Mouse (Mus musculus) frontal cortex, postnatal 14 days (tissue): Measurements from ENCODE around the gene Foxs1.

Experiments used
- DNase-seq, 2 experiments: peaks; one replicate each; pipeline ENCODE4 v3.0.0; 2022; ENCODE audit warnings: low spot score in 2 of 2

Gene Foxs1

DNA sequence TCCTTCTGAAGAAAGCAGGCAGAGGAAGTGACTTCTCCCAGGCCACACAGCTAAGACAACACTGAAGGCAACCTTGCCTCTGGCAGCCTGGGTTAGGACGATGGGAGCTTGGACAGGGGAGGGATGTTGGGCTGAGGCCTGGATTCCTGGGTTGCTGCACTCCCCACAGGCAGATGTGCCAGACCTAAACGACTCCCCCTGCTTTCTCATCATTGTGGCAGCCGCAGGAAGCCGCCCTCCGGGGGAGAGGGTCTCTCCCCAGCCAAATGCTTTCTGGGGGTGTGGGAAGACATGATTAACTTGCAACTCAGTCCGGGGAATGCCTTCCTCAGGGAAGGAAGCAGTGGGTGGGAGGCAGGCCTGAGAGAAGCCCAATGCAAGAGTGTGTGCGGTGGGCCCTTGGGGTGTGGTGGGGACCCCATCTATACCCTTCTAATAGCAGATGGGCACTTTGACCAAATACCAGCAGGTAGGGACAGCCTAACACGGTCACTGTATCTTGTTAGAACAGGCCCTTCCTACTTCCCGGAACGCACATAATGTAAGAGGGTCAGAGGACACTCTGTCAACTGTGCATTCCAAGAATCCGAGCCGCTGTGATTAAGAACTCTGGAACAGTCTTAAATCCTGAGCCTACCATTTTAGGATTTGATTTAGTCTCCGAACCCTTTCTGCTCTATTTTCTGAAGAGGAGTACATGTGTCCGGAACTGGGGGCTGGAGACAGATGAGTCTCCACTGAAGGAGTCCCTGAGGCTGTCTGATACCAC is 4.6 kb downstream of the Foxs1 start:
- DNase-seq = no peak

DNA sequence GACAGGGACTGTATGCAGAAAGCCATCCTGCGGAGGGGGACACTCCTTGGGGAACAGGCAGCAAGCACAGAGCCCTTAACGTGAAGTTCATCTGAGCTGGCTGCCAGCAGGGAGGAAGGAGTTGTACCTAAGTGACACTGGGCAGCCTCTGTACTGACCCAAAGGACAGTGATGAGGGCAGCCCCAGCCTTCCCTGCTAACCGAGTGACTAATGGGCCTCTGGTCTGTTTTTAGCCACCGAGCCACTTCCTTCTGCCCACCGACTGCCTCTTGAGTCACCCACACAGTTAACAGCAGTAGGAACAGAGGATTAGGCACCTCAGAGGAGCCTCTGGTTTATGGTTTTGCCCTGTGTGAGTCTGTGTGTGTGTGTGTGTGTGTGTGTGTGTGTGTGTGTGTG is 5.6 kb downstream of the Foxs1 start:
- no peak for DNase-seq

DNA sequence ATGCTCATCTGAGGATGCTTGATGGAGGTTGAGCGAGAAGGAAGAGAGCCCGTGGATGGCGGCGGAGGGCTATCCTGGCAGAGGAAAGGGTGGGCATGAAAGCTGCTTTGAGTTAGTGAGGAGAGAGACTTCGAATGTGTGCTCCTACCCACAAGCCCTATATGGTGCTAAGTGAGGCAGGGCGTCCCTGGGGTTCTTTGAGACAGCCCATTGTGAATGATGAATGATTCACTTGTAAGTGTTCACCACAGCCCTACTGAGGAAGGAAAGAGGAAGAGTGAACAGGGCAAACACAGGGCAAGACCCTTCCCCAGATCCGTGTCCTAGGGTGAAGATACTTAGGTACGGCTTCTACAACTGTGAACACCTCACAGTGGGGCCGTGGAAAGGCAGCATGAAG is 6.1 kb downstream of the Foxs1 start:
- DNase-seq = no peak

DNA sequence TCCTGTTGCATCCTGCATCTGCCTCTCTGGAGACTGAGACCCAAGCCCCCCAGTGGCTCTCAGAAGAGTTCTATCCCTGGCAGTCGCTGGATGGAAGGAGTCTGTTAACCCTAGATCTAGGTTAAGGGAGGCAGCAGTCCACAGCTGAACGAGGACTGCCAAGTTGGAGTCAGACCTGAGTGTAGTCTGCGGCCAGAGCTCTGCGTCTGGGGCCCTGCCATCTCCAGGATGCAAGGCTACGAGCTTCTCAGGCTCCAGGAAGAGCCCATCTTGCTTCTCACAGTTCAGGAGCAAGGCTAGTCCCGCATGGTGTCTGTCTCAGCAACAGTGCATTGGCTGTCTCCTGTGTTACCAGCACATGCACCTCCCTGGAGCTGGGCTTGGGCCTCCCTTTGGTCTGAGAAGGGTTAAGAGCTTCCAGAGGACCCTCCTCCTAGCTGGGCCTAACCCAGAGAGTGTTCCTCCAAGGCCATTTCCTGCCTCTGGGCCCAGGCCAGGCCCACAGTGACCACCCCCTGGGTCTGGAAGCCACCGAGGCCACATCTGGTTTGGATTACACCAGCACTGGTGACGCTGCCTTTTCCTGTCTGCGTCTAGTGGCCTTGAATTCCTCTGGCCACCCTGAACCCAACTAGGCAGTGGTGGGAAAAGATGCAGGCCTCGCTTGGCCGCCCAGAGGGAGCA is 7.7 kb downstream of the Foxs1 start:
- DNase-seq = no peak

DNA sequence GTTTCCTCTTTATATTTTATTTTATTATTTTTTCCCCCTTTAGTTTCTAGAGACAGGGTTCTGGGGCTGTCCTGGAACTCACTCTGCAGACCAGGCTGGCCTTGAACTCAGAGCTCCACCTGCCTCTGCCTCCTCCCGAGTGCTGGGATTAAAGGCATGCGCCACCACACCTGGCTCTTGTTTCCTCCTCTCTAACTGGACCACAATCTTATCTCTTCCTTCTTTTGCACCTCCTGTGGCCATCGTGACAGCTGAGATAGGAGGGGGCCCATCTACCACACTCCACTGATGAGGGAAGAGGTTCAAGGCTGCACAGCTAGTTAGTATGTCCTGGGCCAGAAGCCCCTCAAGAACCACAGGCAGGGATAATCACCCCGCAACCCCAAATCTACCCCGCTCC is 8.5 kb downstream of the Foxs1 start:
- no peak for DNase-seq

DNA sequence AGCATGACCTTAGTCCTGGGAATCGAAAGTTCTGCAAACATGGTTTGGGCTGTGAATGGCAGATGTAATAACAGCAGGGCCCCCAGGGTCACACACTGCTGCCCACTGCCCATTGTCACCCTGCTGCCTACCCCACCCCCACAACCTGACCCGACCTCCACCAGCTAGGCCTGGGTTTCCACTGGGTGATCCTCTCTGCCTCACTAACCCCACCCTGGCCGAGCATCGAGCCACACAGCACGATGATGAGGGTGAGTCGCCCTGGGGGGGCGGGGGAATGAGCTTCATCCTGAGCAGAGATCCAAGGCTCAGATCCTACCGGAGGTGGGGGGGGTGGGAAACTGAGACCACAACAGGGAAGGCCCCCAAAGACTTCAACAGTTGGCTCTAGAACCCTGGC is 8.9 kb downstream of the Foxs1 start:
- DNase-seq = no peak

DNA sequence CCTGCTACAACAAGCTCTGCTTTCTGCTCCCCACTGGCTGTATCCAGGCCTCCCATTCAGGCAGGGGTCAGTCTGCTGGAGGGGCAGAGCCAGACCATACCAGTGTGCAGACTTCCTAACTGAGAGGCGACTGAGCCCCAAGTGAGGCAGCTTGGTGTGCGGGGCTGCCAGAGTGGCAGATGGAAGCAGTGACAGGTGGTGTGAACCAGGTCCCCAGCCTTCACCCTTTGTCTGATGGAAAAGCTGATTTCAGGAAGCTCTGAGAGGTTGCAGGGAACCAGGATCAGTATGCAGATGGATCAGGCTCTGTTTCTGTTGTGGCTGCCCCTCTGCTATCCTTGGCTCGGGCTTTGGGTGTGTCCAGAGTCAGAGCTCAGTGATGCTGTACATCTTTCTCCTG is 9.4 kb downstream of the Foxs1 start:
- DNase-seq = no peak

DNA sequence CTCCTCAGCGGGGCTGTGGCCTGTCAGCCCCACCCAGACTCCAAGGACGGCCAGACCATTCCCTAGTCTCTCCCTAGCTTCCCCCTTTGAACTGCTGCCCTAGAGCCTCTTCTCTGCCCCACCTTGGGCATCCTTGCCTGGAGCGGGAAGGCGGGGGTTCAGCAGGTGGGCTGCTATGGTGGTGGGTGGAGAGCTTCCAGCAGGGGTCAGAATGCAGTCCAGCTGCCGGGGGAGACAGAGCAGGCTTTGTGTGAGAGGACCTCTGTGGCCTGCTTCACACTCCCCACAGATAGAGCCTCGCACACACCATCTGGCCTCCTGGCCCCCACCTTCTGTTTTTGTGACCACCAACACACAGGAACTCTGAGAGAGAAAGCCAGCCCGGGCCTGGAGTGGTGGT is 10.6 kb downstream of the Foxs1 start:
- no peak for DNase-seq

DNA sequence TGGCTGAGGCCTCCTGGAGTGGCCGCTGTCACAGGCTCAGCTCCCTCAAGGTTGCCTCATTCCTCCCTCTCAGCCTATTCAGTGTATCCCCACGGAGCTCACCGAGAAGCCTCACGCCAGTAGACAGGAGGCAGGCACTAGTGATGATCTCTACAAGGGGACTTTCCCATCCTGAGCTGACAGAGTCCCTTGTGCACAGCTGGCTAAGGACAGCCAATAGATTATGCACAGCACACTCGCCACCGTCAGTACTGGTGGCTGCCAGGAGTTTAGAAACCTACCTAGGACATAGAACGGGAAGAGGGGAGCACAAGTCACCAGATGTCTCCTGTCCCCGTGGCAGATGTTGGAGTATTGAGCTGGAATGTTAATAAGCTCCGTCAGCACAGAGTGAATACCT is 15.3 kb downstream of the Foxs1 start:
- DNase-seq = no peak

DNA sequence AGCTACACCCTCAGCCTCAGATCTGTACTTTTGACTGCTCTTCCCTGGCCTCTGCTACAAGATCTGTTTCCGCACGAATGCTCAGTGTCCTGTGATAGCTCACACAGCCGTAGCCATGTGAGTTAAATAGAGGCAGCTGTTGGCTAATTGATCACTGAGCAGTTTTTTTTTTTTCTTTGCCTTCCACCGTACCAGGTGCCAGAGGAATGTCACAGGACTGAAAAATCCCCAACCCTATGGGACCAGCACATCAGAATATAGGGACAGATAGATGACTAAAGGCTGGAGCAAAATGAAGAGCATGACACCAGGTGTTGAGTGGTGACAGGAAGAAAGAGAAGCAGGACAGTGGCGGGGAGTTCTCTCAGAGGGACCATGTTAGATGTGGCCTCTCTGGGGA is 16.9 kb downstream of the Foxs1 start:
- DNase-seq = no peak

DNA sequence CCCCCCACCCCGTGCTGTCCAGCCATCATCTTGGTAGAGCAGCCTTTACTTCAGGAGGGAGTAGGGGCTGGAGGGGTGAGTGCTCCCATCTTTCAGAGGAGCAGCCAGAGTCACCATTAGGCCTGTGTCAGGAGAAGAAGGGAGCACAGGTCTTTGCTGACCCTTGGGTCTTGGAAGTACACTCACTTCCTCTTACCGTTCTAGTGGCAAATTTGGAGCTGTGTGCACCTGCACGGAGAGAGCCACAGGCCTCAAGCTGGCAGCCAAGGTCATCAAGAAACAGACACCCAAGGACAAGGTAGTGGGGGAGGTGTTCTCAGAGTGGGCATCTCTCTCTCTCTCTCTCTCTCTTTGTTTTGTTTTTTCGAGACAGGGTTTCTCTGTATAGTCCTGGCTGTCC is 17.6 kb downstream of the Foxs1 start:
- no peak for DNase-seq

DNA sequence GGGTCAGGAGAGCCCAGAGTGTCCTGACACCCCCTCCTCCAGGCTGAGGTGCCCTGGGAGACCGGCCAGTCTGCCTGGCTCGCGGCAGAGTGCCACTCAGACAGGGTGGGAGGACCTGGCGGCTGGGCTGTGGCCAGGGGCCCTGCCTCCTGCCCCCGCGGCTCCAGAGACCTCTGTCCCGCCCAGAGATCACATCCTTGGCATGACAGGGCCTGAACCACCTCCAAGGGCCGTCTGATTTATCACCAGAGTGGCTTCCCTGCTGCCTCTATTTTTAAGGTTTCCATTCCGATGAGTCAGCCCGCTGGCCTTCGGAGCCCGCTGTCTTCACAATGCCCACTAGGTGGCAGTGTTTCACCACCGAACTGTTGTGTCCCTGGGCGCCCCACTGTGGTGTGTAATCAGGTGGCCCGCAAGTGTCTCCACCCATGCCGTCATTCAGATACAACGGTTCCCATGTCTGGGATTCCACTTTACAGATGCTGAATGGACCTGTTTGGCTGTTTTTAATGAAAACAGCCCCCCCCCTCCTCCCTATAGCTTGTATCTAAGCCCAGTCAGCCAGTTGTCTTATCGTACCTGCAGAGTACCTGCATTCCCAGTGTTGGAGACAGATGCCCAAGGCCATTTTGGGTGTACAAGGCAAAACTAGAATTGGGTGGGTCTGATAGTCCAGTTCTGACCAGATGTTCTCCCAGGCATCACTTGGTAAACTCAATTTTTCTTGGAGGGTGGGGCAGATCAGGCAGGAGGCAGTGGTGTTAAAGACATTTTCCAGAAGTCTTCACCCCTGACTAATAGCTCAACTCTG is 18.5 kb downstream of the Foxs1 start:
- peak; percentile 83 to 89 for DNase-seq

DNA sequence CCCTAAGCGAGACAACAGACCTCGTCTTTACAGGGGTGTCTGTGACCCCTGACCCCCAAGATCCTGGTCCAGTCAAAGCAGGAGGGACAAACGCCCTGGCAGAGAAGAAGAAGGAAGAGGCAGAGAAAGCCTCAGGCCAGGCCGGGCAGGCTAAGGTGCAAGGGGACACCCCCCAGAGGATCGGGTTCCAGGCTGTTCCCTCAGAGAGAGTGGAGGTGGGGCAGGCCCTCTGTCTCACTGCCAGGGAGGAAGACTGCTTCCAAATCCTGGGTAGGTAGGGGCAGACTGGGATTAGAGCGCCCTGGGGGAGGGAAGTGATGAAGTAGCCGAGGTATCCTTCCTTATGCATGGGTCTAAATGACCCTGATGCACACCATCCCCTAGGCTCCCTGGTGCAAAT is 19.5 kb downstream of the Foxs1 start:
- DNase-seq = no peak

DNA sequence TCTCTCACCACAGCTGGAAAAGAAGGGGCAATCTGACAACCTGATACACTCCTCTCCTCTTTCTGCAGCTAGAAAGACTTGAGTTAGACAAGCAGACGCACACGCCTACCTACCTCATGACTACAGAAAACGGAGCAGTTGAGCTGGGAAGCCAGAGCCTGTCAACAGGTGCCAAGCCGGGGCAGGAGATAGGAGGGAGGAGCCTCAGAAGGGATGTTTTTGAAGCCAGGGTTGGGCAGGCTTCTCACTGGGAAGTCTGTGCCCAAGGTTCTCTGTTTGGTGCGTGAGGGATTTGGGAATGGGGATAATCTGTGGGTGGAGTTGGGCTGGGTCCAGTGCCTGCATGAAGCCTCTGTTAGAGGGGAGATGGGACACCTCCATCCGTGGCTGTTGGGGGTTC is 21.6 kb downstream of the Foxs1 start:
- no peak for DNase-seq

DNA sequence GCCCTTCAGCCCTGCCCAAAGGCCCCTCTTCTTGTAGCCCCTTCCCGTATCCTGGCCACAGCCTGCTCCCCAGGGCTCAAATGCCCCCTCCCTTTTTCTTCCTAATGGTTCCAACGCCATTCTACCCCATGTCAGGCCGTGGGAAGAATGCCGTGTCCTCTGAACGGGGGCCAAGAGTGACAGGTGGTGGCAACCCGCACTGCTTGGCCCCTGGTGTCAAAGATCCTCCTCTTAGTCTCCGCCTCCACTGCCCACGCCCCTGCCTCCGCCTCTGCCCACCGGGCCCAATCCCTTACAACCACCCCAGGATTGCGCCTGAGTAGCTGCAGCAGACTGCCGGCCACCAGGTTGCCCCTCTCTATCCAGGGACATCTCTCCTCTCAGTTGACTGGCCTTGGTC is 22.0 kb downstream of the Foxs1 start, which contains the start of gene Mylk2:
Mylk2 (plus strand) TSS at position 322 of the 400 bp plus-strand sequence.
- no peak for DNase-seq

DNA sequence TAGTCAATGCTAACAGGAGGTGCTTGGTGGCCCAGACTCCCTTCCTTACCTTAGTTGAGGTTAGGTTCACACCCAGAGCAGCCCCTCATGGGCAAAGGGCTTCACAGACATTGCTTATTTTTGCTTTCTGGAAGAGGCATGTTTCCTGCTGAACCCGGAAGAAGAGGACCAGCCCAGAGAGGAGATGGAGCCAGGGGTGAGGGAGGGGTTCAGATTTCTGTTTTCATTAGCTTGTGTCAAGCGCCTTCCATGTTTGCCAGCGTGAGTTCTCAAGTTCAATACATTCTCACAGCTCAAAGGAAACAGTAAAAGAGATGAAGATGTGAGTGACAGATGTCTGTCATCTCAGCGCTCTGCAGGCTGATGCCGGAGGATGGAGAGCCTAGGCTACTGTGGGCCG is 23.2 kb downstream of the Foxs1 start:
- DNase-seq = no peak

DNA sequence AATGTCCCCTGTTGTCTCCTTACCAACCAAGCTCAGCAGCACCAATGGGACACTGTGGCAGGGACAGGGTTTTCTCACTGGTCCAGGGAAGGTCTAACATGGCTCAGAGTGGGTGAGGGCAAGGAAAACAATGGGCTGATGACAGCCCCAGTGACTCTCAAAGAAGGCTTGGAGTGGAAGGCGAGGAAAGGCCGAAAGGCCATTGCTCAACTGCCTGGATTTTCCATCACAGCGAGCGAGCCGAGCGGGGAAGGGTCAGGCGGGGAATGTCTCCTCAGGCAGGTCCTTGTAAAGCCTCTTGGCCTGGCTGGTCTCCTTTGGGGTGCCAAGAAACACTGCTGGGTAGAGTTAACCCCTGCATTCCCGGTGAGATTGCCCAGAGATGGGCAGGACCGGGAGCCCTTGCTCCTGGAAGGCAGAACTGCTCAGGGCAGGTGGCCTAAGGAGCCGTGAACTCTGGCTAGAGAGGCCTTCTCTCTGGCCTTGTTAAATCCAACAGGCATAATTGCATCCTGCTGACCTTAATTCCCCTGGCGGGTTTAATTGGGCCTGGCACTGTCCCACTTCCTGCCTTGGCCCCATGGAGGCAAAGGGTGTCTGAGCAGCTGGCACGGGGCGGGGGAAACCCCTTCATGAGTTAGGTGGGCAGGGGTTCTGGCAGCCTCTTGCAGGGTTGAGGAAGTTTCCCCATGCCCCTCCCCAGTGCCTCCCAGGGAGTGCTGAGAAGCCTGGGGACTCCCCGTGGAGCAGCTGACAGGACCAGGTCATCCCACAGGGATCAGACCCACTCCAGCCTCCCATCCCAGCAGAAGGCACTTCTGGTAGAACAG is 25.7 kb downstream of the Foxs1 start:
- DNase-seq = no peak

DNA sequence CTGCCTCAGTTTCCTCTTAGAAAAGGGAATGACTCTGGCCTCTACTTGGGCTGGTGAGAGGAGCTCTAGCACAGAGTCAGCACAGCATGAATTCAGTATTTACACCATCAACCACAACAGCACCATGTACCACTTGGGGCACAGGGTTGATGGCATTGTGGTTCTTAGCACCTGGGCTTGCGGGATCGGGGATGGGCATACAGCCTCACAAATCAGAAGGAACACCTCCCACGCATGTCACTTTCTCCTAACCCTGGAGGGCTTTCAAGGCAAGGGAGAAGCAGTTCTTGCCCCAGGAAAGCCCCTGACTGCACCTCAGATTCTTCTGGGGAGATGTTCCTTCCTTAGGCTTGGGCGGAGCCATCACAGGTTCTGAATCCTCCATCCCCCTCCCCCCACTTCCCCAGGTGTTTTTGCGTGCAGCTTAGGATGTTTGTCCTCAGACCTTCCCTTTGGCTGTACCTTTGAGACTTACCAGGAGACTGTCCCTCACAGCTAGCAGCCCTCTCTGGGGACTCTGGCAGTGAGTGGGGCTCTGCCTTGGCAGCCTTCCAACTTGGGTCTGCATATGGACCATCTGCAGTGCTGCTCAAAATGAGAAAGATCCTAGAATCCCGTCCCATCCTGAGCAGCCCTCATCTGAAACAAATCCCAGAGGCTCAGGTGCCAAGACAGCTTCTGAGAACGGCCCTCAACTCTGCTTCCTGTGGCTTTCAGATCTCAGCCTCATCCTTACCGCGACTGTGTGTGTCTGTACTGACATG is 26.6 kb downstream of the Foxs1 start:
- no peak for DNase-seq

DNA sequence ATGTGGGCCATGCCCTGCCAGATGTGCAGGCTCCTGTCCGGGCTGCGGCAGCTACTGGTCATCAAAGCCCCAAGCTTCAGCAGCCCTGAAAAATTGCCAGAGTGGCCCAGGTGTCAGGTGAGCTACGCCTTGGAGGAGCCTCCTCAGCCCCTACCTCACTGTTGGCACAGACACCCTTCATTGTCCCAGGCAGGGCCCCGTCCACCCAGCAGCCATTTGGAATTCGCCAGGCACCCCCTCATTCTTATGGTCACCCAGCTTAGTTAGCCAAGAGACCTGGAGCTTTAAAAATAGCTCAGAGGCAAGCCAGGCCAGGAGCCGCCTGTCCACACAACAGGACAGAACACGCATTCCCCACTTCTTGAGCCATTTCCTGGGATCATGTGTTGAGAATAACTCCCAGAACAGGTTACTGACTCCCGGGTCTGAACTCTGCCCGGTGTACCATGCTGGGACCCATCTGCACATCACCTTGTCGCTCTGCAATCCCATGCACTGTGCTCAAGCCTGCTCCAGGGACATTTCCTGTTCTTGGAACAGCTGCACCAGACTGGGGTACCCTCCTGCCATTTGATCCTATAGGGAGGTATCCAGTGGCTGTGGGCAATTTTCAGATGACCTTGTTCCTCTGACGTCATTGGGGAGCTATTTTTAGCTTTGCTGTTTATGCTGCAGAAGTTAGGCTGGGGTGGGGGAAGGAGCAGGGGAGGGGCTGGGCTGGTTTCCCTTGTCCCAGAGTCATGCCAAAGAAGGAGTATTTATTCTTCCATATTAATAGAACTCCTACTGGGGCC is 27.8 kb downstream of the Foxs1 start:
- no peak for DNase-seq

DNA sequence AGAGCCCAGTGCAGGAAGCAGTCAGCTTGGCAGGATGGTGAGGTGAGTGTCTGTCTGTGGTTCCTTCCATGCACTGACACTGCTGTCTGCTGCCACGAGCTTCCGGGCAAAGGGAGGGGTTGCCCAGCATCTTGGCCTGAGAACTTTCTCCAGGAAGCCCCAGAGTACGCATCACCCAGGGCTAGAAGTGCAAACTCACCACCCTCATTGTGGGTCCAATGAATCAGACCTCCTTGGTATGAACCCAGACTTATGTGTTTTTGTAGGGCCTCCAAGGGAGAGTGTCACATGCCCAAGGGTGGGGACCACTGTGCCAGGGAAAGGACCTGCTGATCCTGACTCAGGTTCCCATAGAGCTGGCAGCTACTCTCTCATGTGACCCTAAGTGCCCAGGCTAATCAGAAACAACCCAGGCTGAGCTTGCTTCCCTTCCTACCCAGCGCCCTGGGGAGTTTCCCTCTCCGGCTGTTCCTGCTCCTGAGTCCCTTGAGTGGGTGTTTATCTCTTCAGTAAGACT is 28.8 kb downstream of the Foxs1 start:
- no peak for DNase-seq
